Mouse (Mus musculus) brain, embryonic 14.5 days (tissue): ENCODE measurements around the gene Timm29.

Source experiments
- CTCF ChIP-seq: fragments of 200-500 bp; IDR thresholded peaks from 2 replicates; pipeline ENCODE4 v1.5.1; 2012; ENCODE audit warnings: inconsistent platforms, mild to moderate bottlenecking, moderate library complexity, borderline replicate concordance; ENCODE audit not compliant: insufficient read depth, insufficient read length; ENCODE audit errors: extremely low read depth
- POLR2A ChIP-seq: fragments of 200-500 bp; IDR thresholded peaks from 2 replicates; pipeline ENCODE4 v1.6.1; 2012; ENCODE audit warnings: mild to moderate bottlenecking, inconsistent platforms, borderline replicate concordance; ENCODE audit not compliant: poor library complexity, insufficient read depth, insufficient read length, severe bottlenecking; ENCODE audit errors: extremely low read depth

DNA sequence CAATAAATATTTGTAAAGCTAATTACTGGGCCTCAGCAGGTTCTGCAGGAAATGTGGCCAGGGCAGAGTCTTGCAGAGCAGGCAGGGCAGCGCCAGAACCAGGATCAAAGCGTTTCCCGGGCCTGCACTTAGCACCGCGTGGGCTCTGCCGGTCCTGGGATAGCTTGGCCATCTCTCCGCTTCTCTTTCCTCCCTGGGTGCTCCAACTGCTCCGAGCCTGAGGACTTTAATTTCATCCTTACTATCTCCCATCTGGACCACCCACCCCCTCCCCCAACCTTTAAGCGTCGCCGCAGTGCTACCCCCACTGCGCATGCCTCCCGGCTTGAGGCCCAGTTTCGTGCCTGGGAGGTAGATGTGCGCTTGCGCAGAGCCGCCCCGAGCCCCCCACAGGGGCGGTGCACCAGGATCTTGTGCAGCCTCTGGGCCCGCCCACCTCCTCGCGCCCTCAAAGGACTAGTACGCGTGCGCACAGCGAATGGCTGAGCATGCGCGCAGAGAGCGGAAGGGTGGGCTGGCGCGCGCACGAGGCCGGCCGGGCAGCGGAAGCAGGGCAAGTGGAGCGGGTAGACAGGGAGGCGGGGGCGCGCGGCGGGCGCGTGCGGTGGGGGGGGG is 23.2 kb downstream of the Timm29 start, which contains the start of gene Smarca4:
- no peak for TF ChIP-seq CTCF
- TF ChIP-seq POLR2A = peak; percentile 63; the same call in 1 of the 2 replicates
